Mouse (Mus musculus) heart, postnatal 10 days (tissue): Measurements from ENCODE around the gene Rnf2. TPM values are rescaled to one million over a fixed set of nuclear protein-coding genes. Genes with fewer than 3 reads are reported as not detected.

Experiments used
- DNase-seq, 2 experiments: peaks; one replicate each; pipeline ENCODE4 v3.0.0; 2021
- intact Hi-C: fragments of 180-260 bp; cut with DNase I; formaldehyde crosslinking; loops from one replicate; pipeline ENCODE4 v1.15.1; 2025
- total RNA-seq, 2 experiments: library from RNA; stranded (reverse); gene quantifications; 2 replicates each; pipeline ENCODE4 v1.2.3; 2021

Gene Rnf2
- 10 to 100 TPM; 25.5 to 27.5 TPM for total RNA-seq

DNA sequence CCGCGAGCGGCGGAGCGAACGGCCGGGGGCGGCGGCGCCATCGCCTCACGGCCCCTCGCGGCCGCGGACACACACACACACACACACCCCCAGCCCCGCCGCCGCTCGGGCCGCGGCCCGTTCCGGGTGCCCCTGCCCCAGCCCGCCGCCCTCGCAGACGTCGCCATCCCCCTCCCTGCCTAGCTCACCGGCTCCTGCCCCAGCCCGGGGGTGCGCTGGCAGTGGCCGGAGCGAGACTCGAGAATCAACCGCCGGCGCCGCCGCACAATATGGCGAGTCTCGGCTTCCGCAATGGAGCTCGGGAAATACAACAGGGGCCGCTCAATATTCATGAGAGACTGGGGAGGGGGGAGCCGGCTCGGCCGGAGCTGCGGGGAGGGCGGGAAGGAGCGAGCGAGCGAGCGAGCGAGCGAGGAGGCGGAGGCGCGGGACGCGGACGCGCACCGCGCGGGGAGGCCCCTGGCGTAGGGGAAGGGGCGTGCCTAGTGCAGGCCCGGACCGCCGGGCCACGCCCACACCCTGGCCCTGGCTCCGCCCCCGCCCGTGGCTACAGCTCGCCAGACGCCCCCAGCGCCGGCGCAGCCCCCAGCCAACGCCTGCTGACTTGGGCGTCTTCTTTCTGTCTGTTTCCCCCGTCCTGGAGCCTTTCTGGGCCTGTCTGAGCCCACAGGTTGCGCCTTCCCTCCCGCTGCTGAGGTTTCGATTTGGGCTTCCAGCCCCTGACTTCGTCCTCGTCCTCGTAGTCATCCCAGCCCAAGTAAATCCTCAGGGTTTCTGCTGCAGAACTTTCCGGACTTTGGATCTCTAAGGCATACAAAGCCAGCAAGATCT lies at the start of gene Rnf2:
Gene Rnf2 (minus strand): TSS at position 425 of the 831 bp plus-strand sequence.
- intact Hi-C loops, result loop anchor here (5.0 kb wide), 1 partner anchor 52 kb away; no protein-coding TSS in a partner anchor
- peak; percentile 95 to 96 for DNase-seq

DNA sequence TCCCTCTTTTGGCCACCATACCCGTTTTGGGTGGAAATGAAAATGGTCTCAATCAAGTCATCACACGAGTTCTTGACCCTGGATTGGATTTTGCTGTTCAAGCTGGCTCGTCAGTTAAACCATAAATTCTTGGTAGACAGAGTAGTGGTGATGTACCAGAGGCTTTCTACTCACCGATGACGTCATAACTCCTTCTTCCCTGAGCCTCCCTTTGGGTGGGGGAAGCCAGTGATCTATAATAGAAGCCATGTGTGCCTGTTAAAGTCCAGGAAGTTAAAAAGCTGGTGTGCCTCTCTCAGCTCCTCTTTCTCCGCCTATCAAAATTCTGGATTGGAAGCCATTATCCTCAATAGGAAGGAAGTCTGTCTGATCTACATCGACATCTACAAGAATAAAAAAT lies 49.0 kb upstream of the Rnf2 start:
- peak in 1 of 2 experiments; percentile 15 for DNase-seq
- intact Hi-C loops, result loop anchor here (5.0 kb wide), 1 partner anchor 47 kb away; the partner anchor contains the start of gene Rnf2

DNA sequence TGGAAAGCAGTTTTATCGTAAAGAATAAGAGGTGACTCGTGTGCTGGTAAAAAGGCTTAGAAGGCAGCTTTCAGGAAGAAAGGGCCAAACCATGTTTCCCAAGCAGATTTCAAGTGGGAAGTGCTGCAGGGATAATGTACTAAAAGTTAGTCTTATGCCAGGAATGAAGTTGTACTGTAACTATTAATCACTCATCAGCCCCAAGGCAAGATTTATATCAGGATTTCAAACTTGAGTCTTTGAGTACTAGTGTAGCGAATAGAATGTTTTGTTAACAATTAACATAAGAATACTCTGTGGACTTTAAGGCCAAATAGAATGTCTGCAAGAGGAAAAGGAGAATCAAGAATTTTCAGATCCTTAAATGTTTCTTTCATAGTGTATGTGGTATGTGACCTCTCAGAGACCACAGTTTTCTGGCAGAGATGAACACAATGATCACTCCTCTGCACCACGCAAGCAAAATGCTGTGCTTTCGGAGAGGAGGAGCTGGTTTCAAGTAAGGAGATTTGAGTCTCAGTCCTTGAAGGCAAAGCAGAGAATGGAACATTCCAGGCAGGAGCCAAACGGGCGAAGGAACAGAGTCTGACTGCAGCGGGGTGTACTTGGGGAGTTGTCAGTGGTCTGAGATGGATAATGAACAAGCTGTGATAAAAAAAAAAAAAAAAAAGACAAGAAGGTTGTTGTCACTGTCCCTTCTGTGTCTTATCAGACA lies 48.3 kb upstream of the Rnf2 start:
- peak in 1 of 2 experiments; percentile 28 for DNase-seq
- intact Hi-C loops, result no loop called here

GRCm38 (mm10) chr1:151545571-151545970 lies 44.8 kb upstream of the Rnf2 start:
- intact Hi-C loops, result no loop called here
- no peak for DNase-seq

DNA sequence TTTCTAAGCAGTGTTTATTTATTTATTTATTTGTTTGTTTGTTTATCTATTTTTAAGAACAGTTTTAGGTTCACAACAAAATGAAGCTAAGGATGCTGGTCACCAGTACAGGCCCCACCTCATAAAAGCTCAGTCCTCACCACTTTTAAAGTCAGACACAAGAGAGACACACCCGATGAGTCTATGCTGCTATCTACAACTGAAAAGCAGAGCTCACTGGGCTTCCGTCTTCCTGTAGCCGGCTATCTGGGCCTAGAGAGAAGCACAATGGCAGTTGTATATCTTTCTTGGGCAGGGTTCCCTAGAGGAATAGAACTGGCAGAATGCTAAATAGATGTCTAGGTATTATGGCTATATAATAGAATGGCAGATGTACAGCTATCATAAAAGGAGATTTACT lies 43.8 kb upstream of the Rnf2 start:
- DNase-seq, result no peak
- intact Hi-C loops, result no loop called here

GRCm38 (mm10) chr1:151543796-151544477 lies 43.2 kb upstream of the Rnf2 start:
- intact Hi-C loops, result no loop called here
- DNase-seq, result no peak

GRCm38 (mm10) chr1:151526701-151527100 lies 25.9 kb upstream of the Rnf2 start:
- intact Hi-C loops, result no loop called here
- no peak for DNase-seq

DNA sequence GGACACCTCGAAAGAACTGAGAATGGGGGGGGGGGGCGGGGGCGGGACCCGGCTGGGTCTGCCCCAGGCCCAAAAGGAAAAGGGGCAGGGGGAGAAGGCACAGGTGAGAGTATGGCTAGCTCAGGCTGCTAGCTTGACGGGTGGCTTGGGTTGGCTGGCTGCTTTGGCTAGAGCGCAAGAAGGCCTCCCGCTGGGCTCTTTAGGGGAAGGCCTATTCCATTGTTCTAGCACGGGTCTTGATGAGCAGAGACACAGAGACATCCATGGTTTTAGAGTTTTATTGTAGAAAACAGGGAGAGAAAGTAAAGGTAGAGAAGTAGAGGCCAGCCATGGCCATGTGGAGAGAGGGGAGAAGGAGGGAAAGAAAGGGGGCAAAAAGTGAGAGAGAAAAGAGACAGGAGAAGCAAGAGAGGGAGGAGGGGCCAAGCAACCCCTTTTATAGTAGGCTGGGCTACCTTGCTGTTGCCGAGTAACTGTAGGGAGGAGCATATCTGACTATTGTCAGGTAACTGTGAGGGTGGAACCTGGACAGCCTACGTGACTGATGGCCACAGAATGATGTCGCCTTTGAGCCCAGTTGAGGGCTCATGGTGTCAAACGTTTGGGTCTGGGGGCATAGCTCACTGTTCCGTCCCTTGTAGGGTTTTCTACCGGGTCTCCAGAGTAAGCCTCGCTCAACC lies 17.0 kb upstream of the Rnf2 start:
- intact Hi-C loops, result no loop called here
- no peak for DNase-seq

GRCm38 (mm10) chr1:151516871-151517270 lies 16.1 kb upstream of the Rnf2 start:
- intact Hi-C loops, result no loop called here
- DNase-seq, result no peak

GRCm38 (mm10) chr1:151515733-151516132 lies 15.0 kb upstream of the Rnf2 start:
- DNase-seq, result no peak
- intact Hi-C loops, result no loop called here

- intact Hi-C loops, result no loop called here
- DNase-seq, result no peak
These were observed 13.4 kb upstream of the Rnf2 start for GRCm38 (mm10) chr1:151514119-151514518.

GRCm38 (mm10) chr1:151510811-151511210 lies 10.1 kb upstream of the Rnf2 start:
- intact Hi-C loops, result no loop called here
- DNase-seq, result no peak

- intact Hi-C loops, result loop anchor here (5.0 kb wide), 1 partner anchor 52 kb away; no protein-coding TSS in a partner anchor
- peak; percentile 67 to 74 for DNase-seq
These were observed 797 bp downstream of the Rnf2 start for GRCm38 (mm10) chr1:151499815-151500501.

- intact Hi-C loops, result no loop called here
- DNase-seq, result no peak
These were observed 2.4 kb downstream of the Rnf2 start for GRCm38 (mm10) chr1:151498381-151498780.

- DNase-seq, result no peak
- intact Hi-C loops, result no loop called here
These were observed 2.8 kb downstream of the Rnf2 start for GRCm38 (mm10) chr1:151497942-151498341.

- DNase-seq, result peak; percentile 31 to 68
- intact Hi-C loops, result no loop called here
These were observed 3.7 kb downstream of the Rnf2 start for GRCm38 (mm10) chr1:151497028-151497427.

GRCm38 (mm10) chr1:151495635-151496285 lies 5.0 kb downstream of the Rnf2 start:
- intact Hi-C loops, result no loop called here
- DNase-seq, result no peak

GRCm38 (mm10) chr1:151494711-151495110 lies 6.0 kb downstream of the Rnf2 start:
- DNase-seq, result no peak

DNA sequence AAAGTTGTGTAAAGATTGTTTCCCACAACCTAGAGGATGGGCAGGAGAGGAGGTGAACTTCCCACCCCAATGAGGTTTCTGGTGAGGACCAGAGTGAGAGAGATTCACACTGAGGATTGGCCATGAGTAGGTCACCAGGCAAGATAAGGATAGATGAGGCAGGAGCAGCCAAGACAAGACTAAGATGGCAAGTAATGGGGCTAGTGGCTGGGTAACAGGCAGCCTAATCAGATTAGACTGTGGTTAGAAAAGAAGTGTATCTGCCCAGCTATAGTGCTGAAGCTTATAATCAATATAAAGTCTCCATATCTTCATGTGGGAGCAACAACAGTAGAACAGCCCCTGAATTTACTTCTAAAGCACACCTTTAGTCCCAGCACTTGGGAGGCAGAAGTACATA lies 6.9 kb downstream of the Rnf2 start:
- DNase-seq, result no peak
- intact Hi-C loops, result loop anchor here (5.0 kb wide), 1 partner anchor 213 kb away; no protein-coding TSS in a partner anchor

More at GRCm38 (mm10) chr1:151494711-151495110, 6.0 kb downstream of the Rnf2 start:
- intact Hi-C loops, result loop anchor here (5.0 kb wide), 1 partner anchor 213 kb away; no protein-coding TSS in a partner anchor
